Mouse (Mus musculus) erythroblast, embryonic 14.5 days (primary cell): ENCODE results near the gene Dnajb13. TPM values are rescaled to one million over a fixed set of nuclear protein-coding genes. Genes with fewer than 3 reads are reported as not detected.

Source experiments
- H3K27me3 ChIP-seq: 2 replicates; pipeline ENCODE4 v1.6.1; 2012; ENCODE audit warnings: inconsistent platforms; ENCODE audit not compliant: control insufficient read depth
- H3K36me3 ChIP-seq: 2 replicates; pipeline ENCODE4 v1.6.1; 2012; ENCODE audit warnings: mild to moderate bottlenecking, inconsistent platforms; ENCODE audit not compliant: control insufficient read depth
- H3K4me1 ChIP-seq: 2 replicates; pipeline ENCODE4 v1.6.1; 2012; ENCODE audit warnings: inconsistent platforms; ENCODE audit not compliant: control insufficient read depth
- H3K4me3 ChIP-seq: replicated peaks from 2 replicates; pipeline ENCODE3; 2012; ENCODE audit warnings: moderate library complexity, mild to moderate bottlenecking, inconsistent platforms
- H3K9me3 ChIP-seq: 2 replicates; pipeline ENCODE4 v1.6.1; 2012; ENCODE audit warnings: low read length, inconsistent platforms, mixed read lengths; ENCODE audit not compliant: control insufficient read depth
- GATA1 ChIP-seq: IDR thresholded peaks from 2 replicates; pipeline ENCODE4 v1.6.1; 2012; ENCODE audit warnings: low read length, inconsistent platforms, mixed read lengths
- TAL1 ChIP-seq: IDR thresholded peaks from 3 replicates; pipeline ENCODE4 v1.6.1; 2012; ENCODE audit warnings: low read length, inconsistent platforms, mixed read lengths
- polyA plus RNA-seq: library from polyadenylated mRNA; stranded (reverse); fragments of >175 nt; gene quantifications from 2 replicates; pipeline ENCODE4 v1.2.3, GENCODE M21; 2012

Dnajb13 gene
- polyA plus RNA-seq, 1 experiment = not detected

DNA sequence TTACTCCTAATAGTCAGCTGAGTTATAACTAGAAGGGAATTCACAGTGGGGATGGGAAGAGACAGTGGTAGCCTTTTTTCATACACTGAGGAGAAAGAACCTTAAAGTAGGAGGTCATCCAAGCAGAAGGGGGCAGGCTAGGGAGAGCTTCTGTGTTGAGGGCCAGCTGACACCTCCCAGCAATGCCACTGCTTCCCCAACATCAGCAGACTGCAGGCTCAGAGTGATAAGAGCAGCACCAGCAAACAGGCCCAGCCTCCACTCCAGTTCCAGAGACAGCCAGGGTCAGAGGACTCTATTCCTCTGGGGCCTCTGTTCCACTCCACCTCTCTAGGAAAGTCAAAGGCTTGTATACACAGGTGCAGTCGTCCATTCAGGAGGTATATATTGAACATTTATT, 56.6 kb downstream of the Dnajb13 start:
- H3K4me1 ChIP-seq = peaks cover 74% of the 10 kb centered on the region

More for the DNA sequence above, 56.6 kb downstream of the Dnajb13 start:
- Histone ChIP-seq H3K36me3 (peaks cover 97% of the 10 kb centered on the region), H3K27me3 (no peaks in the 10 kb centered on the region), H3K4me3 (peak overlapping the region; percentile 44), H3K9me3 (no peaks in the 10 kb centered on the region)
- TF ChIP-seq TAL1 (peak; percentile 44), GATA1 (peak; percentile 72)

Other genes starting within 250 kb of the Dnajb13 start
- gene P4ha3, start 229.4 kb downstream of the Dnajb13 start, polyA plus RNA-seq = 0.02 TPM in 1 of 2 replicates, not detected in the other
- gene C2cd3, start 142.7 kb downstream of the Dnajb13 start, polyA plus RNA-seq = 3.1 and 5.1 TPM in 2 replicates
- 3.1 and 3.4 TPM in 2 replicates for gene Ppme1, start 142.7 kb downstream of the Dnajb13 start, polyA plus RNA-seq
- 0.02 TPM in 1 of 2 replicates, not detected in the other for gene Ucp3, start 42.0 kb downstream of the Dnajb13 start, polyA plus RNA-seq
- 595 and 629 TPM in 2 replicates for gene Ucp2, start 21.6 kb downstream of the Dnajb13 start, polyA plus RNA-seq
- gene Coa4, start 22.1 kb upstream of the Dnajb13 start, polyA plus RNA-seq = 0.60 and 0.96 TPM in 2 replicates
- 2.7 and 3.8 TPM in 2 replicates for gene Rab6a, start 92.5 kb upstream of the Dnajb13 start, polyA plus RNA-seq
- 0.27 and 0.42 TPM in 2 replicates for gene Mrpl48, start 93.3 kb upstream of the Dnajb13 start, polyA plus RNA-seq
- not detected in 2 replicates for gene Plekhb1, start 147.5 kb upstream of the Dnajb13 start, polyA plus RNA-seq
- 0.84 and 0.99 TPM in 2 replicates for gene Fam168a, start 191.7 kb upstream of the Dnajb13 start, polyA plus RNA-seq